Mouse (Mus musculus): Measurements from ENCODE around the gene Gprc5c.

Gprc5c gene

DNA sequence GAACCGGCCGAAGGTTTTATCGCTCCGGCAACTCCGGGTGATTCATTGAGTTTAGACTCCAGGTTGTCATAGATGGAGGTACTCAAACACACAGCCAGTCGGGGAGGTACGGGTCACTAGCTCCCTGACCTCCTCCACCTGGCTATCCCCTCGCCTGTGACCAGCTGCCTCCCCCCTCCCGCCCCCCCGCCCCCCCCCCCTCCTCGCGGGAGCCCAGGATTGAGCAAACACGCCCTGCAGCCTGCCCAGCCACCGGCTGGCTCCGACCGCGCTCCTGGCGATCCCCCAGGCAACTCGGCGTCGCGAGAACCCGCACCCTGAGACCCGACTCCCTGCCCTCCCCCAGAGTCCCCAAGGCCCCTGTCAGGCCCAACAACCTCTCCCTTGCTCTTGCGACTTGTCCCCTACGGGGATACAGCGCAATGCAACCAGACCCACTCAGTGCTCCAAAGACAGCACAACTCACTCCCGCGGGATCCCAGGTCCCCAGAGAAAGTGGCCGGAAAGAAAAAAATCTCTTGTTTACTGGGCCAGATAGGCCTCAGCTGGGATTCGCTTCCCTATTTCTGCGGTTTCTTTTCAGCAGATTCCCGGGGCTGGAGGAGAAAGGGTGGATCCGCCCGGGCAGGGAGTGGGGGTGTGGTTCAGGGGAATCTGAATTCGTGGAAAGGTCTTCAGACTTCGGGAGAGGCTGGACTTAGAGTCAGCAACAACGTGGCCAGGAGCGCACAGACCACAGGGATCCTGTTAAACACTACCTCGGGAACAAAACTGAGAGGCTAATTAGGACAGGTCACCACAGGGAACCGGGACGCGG is at the start of gene Gprc5c:
TSS of gene Gprc5c (plus strand) at position 701 of the 817 bp plus-strand sequence.
- DNase-seq (ENCODE audit: low spot score in 2 of 2): no peak

DNA sequence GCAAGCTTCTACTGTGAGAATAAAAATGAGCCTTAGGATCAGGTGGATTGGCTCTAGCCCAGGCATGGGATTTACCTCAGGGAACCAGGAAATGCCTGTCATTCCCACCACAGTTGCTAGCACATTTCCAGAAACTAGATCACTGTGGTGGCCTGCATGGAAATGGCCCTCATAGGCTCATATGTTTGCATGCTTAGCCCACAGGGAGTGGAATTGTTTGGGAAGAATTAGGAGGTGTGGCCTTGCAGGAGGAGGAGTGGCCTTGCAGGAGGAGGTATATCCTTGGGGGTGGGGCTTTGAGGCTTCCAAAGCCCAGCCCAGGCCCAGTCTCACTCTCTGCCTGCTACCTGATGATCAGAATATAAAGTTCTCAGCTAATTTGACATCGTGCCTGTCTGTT is 49.0 kb upstream of the Gprc5c start:
- DNase-seq (ENCODE audit: low spot score in 2 of 2): no peak

DNA sequence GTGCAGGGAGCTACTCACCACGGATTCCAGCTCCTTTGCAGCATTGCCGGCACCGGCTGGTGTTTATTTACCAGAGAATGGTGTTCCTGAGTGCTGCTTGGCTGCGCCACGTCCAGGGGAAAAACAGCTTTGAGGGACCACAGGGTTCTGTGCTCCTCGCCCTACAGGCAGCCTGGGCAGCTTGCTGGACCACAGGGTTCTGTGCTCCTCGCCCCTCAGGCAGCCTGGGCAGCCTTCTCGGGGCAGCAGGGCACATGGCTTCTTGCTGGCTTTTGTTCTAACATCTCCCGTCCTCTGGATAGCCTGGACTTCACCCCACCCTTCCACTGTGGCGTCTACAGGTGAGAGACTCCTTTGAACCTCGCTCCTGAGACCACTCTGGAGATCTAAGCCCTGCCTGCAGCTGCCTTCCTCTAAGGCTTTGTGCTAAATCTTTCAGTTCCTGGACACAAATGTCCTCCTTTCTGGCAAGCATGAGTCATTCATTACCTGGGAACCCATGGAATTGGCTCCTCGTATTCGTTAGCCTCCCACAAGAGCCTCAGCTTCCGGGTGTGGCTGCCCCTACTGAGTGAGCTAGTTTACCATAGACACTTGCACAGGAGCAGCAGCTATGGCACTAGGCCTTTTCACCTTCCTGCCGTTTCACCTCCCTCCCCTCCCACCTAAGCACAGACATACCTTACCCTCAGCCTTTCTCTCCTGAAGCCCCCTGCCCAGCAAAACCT is 48.2 kb upstream of the Gprc5c start:
- DNase-seq (ENCODE audit: low spot score in 2 of 2): no peak

DNA sequence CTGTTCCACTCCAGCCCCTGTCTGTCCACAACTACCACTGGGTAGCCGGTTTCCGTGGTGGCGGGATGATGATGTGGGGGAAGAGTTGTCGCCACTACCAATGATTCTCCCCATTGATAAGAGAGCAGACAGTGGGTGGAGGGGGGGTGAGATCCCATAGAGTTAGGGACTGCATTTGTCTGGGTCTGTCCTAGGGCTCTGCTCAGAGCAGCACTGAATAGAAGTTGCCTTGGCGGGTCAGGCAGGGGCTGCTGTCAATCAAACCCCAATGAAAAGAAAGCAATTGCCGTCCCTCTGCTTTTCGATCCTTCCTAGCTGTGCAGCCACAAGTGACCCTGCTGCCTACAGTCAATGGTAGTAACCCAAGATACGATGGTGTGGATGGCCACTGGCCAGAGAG is 47.0 kb upstream of the Gprc5c start:
- DNase-seq (ENCODE audit: low spot score in 2 of 2): no peak

DNA sequence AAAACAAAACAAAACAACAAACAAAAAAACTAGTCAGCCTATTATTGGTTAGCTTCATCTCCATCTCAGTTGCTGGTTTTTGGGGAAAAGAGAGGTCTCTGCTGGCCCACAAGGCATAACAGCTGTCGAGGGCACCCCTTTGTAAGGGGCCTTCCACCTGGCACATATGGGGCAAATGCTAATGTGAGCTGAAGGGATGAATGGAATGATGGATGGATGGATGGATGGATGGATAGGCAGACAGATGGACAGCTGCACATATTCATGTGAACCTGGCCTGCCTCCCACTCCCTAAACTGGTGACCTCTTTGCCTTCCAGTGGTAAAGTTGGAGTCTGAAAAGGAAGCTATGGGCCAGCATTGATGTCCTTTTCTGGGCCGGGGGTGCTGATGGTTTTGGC is 43.9 kb upstream of the Gprc5c start:
- DNase-seq (ENCODE audit: low spot score in 2 of 2): no peak

DNA sequence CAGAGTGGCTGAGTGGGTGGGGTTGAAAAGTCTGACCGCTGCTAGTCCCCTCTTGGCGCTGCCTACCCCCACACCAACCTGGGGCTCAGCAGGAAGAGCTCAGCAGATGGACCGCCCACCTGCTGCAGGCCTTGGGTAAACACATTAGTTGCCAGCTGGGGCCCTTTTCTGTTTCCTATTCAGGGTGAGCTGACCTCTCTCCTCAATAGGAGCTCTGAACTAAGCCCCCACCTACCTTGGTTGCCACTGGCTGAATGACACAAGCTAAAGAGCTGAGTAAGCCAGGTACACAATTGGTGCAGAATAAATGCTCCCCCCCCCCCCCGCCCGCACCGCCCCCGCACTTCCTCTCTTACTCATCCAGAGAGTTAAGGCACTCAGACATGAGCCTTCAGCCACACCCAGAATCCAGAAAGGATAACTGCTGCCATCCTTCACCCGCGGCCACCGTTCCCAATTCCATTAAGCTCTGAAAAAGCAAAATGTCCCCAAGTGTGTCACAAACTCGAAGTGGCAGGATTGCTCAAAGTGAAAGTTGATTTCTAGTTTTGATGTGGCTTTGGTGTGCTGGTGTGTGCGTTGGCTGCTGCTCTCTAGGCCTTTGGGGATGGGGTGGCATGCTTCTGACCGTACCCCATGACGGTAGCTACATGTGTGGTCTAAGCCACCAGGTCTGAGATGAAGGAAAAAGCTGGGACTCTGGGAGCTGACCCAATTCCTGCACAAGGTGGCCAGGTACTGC is 43.1 kb upstream of the Gprc5c start:
- DNase-seq (ENCODE audit: low spot score in 2 of 2): peak; percentile 33 to 54

DNA sequence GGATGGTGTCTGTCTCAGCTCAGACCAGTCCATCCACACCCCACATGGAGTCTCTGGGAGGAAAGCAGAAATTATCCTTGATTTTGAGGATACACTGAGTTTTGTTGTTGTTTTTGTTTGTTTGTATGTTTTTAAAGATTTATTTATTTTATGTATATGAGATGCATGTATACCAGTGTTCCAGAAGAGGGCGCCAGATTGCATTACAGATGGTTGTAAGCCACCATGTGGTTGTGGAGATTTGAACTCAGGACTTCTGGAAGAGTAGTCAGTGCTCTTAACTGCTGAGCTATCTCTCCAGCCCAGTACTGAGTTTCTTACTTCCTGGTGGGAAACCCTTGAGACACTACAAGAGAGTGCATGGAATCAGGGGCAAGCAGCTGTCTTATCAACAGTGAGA is 41.6 kb upstream of the Gprc5c start:
- no peak for DNase-seq (ENCODE audit: low spot score in 2 of 2)

DNA sequence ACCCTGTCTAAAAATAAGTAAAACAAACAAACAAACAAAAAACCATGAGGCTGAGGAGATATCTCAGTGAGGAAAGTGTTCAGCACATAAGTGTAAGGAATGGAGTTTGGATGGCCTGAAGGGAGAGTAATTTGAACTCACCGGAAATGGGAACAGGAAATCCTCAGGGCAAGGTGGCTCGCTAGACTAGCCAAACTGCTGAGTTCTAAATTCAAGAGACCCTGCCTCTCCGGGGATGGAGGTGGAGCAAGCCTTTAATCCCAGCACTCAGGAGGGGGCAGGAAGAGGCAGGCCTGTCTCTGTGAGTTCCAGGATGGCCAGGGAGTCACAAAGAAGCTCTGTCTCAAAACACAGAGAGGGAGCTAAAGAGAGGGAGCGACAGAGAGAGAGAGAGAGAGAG is 40.6 kb upstream of the Gprc5c start:
- DNase-seq (ENCODE audit: low spot score in 2 of 2): no peak

DNA sequence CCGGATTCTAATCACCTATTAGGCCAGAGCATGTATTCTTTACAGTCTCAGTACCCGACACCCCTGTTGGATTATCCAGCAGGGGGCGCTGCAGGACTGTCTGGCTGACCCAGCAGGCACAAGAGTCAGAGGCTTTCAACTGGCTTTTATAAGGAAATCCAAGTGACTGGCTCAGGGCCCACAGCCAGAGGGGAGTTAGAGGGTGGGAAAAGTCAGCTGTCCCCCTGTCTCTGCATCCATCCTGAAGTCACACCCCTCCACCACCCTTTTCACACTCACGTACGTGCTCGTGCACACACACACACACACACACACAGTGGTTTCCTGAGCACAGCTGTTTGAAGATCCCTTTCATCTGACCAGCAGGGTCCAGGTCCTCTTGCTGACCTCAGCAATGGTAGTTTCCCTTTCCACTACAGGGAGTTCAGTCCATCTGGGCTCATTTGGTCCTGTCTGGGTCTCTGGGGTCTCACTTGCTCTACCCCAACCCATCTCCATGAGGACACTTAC is 38.2 kb upstream of the Gprc5c start:
- DNase-seq (ENCODE audit: low spot score in 2 of 2): peak; percentile 79 to 84

DNA sequence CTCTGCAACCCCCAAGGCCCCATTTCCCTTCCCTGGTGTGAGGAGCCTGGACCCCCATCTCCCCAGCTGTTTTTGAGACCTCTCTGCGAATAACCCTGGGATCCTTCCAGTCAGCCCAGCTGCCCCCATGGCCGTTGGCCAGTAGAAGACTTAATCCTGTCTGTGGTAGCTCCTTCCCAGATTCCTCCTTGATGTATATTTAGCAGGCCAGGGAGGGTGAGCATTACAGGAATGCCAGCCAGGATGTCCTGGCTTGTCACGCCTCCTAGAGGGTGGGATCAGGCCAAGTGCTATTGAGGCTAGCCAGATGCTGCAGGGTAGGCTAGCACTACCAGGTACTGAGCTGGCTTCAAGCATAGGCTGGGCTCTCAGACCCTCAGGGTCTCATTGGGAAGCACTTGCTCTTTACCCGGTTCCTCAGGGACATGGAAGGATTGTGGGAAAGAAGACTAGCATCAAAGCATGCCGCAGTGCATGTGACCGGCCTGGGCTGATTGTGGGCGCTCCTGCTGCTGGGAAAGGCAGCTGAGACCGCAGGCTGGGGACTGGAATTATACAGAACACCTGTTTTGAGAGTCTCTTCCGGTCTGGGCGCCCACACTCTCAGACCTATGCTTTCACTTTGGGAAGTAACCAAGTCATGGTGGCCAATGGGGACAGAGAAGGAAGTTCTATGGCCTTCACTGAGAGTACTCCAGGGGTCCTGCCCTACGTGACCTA is 35.9 kb upstream of the Gprc5c start:
- DNase-seq (ENCODE audit: low spot score in 2 of 2): no peak

DNA sequence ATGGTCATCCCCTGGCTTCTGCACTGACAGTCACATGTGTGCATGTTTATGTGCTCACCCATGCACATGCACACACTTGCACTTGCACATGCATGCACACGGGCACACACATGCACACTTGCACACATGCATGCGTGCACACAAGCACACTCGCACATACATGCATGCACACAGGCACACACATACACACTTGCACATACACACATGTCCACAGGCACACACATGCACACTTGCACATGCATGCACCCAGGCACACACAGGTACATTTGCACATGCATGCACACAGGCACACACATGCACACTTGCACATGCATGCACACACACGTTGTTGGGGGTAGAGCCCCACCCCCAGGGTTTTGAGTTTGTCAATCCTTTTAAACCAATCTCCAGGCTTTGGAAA is 34.0 kb upstream of the Gprc5c start:
- DNase-seq (ENCODE audit: low spot score in 2 of 2): no peak

DNA sequence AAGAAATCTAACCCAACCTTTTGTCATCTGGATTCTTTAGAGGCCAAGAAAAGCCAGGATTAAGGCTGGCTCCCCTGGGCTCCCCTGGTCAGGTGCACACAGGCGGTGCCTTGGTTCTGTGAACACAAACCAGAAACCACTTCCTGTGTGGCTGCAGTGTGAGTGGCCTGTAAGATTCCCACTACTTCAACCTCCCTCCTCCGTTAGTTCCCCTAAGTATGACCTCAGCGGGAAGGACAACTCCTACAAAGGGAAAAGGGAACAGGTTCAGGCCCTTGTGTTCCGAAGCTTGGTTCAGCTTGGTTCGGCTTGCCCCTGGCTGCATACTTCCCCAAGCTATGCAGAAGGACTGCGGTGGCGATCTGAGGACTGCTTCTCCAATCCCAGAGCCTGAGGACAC is 32.8 kb upstream of the Gprc5c start:
- DNase-seq (ENCODE audit: low spot score in 2 of 2): peak; percentile 29 to 37

DNA sequence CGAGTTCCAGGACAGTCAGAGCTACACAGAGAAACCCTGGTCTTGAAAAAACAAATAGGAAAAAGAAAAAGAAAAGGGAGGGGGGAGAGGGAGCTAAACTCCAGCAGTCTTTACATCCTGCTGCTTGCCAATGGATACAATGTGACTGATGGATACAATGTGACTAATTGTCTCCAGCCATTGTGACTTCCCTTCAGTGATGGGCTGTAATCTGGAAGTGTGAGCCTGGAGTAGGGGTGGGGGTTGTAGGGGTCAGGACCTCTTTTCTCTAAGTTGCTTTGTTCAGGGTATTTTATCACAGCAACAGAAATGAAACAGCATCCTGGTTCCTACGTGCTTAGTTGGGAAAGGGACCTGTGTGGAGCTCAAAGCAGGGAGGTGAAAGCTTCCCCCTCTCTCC is 31.8 kb upstream of the Gprc5c start:
- DNase-seq (ENCODE audit: low spot score in 2 of 2): no peak

DNA sequence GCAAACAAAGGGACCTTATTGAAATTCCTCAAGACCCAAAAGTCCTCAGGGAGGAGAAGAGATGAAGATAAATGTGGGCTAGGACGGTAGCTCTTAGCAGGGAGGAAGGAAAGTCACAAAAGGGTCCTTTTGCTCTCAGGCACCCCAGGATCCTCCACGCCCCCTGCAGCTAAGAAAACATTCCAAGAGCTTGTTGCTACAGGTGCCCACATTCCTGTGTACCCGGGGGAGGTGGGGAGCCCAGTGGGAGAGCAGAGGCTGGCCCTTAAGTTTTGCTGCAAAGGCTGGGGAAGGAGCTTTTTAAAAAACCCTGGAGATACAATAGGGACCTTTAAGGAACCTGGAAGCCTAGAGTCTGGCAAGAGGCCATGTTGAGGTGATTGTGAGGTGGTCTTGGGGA is 30.5 kb upstream of the Gprc5c start:
- DNase-seq (ENCODE audit: low spot score in 2 of 2): no peak

DNA sequence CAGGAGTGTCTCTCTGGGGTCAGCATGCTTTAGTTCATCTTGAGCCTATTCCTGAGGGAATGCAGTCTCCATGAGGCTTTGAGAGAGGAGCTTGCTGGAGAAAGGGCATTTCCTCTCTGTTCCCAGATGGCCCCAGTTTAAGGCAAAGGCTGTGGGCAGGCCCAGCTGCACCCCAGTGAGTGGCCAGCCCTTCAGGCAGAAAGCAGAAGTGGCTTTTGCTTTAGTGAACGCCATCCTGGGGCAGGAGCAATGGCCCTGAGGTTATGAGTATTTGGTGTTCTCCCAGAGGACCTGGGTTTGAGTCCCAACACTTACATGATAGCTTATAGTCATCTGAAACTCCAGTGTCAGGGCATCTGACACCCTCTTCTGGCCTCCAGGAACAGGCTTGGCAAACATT is 29.6 kb upstream of the Gprc5c start:
- no peak for DNase-seq (ENCODE audit: low spot score in 2 of 2)

DNA sequence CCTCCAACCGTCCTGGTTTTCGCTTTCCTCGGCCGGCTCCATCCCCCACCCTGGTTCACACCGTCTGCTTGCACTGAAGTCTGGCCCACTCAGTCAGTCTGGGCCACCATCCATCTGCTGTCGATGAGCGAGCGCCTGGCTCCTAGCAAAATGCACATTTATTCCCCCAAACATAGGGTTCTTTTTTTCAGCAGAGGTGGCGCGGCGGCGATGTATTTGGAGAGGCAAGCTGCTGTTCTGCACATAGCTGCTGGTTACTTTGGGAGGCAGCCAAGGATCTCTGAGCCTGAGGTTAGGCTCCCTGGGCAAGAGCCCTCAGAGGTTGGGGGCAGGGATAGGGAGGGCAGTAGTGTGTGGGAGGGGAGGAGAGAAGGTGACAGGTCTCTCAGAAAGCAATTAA is 28.2 kb upstream of the Gprc5c start:
- no peak for DNase-seq (ENCODE audit: low spot score in 2 of 2)

DNA sequence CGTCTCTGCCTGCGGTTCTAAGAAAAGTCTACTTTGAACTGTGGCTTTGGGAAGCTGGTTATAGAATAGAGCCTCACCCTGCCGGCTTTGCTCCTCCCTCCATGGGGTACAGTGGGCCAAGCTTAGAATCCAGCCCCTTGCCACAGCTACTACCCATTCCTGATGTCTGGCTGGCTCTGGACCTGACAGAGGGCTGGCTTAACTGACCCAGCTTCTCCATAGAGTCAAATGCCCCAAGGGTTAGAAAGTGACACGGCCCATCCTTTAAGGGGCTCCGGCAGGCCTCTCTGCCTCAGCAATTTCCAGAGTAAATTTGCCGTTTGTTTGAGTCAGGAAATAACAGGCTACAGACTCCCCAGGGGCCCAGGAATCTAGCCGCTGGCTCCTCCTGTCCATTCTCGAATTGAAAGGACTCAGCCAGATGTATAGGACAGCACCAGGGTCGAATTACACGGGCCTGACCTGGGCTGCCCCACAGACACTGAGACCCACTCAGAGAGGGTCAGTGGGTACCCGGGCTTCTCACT is 27.7 kb upstream of the Gprc5c start:
- no peak for DNase-seq (ENCODE audit: low spot score in 2 of 2)

DNA sequence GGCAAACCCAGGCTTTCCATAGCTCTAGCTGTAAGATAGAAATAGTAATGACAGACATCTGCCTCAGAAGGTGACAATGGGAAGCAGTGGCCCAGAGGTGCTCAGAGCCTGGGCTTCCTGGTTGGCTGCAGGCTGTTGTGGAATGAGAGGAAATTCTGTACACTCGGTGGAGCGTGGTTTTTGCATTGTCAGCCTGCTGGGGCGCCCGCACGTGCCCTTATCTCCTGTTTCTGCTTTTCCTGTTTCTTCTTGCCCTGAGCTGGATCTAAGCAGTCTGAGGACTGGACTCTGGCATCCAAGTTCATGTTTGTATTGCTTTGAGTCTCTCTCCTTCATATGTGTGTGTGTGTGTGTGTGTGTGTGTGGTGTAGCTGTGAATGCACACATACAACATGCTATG is 24.3 kb upstream of the Gprc5c start:
- no peak for DNase-seq (ENCODE audit: low spot score in 2 of 2)

DNA sequence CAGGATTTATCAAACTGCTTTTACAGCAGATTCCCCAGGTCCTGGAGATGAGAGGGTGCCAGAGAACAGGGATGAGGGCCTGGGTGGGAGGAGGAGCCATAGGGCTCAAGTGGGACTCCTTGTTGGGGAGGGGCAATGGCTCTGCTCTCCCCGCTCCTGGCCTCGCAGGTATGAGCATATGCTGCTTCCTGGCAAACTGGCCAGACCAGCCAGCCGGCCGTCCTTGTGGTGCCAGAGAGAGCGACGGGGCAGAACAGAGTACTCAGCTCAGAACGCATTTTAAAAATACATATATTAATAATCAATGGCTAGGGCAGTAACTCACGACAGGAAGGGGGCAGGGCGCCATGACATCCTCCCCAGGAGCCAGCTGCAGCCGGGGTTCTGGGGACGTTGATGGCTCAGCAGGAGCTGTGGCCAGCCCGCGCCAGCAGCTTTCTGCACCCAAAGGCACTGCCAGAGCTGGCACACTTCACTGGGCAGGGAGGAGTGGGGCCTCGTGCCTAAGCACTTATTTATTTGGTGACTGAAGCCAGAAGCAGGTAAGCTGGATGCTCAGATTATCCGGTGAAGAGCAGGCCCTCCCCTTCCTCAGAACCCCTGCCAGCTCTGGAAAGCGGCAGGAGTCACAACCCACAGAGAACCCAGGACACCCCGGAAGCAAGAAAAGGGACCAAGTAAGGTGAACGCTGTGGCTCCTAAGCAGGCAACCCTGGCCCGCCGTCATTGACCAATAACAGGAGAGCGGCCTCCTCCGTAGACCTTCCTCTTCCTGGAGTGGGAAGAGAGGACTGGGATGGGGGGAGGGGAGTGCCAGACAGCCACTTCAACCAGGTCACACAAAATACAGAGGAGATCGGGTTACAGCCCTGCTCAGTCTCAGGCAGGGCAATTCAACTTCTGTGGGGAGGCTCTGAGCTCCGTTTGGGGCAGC is 21.2 kb upstream of the Gprc5c start:
- DNase-seq (ENCODE audit: low spot score in 2 of 2): no peak

DNA sequence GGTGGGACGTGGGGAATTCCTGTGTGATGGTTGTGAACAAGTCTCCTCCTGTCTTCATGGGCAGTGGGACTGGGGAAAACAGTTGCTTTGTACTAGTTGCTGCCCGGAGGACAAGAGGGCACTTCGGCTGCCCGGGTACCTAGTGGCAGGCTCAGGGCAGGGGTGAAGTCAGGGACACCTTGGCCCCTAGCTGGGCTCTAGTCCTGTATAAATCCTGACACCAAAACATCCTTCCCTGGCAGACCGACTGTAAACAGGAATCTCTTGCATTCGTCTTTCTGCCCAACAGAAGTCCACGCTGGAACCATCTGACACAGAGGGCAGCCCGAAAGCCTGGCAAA is 20.5 kb upstream of the Gprc5c start:
- DNase-seq (ENCODE audit: low spot score in 2 of 2): no peak

DNA sequence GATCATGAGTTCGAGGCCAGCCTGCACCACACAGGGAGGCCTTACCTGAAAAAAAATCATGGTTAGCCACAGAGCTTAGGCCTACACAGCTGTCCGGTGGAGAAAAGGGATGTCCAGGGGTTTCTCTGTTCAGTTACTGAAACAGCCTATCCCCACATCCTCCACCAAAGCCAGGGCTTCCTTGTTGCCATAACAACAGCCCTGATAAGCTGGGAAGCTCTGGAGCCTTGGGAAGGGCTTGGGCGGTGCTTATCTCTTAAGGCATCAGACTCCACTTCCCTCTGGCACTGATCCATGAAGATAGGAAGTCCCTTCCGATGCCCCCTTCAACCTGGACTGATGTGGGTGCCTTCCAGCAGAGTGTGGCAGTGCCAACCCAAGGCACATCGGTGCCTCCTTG is 17.8 kb upstream of the Gprc5c start:
- DNase-seq (ENCODE audit: low spot score in 2 of 2): no peak

Data from natural killer cell, adult 2 months (primary cell).